Mouse (Mus musculus): ENCODE measurements around the gene Fadd. TPM values are rescaled to one million over a fixed set of nuclear protein-coding genes. Genes with fewer than 3 reads are reported as not detected.
A peak's percentile ranks its signal among the peaks of the same experiment; 100 is the strongest.

The Fadd gene
- polyA plus RNA-seq (2015; fragmentation: Nextera tagmentation; extraction: Ambion mirVana): 7.8 and 8.9 TPM in 2 replicates

- H3K4me3 ChIP-seq (ENCODE audit: low read depth, low read length): peak within 1 kb of the TSS; percentile 70
- H3K27me3 ChIP-seq (ENCODE audit: control insufficient read depth, insufficient read depth, low read length): no peaks in the 10 kb centered on the region
- H3K9ac ChIP-seq (ENCODE audit: low read length): peak within 1 kb of the TSS; percentile 78
- H3K4me1 ChIP-seq (replicated peaks; ENCODE audit: control insufficient read depth, insufficient read depth): 0 out of 2 replicates have a peak, but pooled peaks cover 5% of the 10 kb centered on the region
- ATAC-seq (ENCODE audit: low FRiP score, low TSS enrichment) (peak; percentile 85), DNase-seq (ENCODE audit: low spot score) (peak; percentile 94)
- WGBS: under 1% methylated on average over 34 of the region's 34 CpGs
- H3K4me2 ChIP-seq (replicated peaks; ENCODE audit: low read depth): peak within 1 kb of the TSS; percentile 82
- peak within 1 kb of the TSS; percentile 87 for H3K27ac ChIP-seq (replicated peaks)
- no peaks in the 10 kb centered on the region for H3K9me3 ChIP-seq (ENCODE audit: control insufficient read depth, low read length)
- peaks cover 6% of the 10 kb centered on the region; the same call in 1 of the 2 replicates for H3K36me3 ChIP-seq (ENCODE audit: control insufficient read depth, insufficient read depth, low read length)
- TF ChIP-seq EP300 (optimal IDR thresholded peaks at IDR 0.05) (peak; percentile 87), CTCF (IDR thresholded peaks at IDR 0.05; ENCODE audit: low read depth) (no peak)
Measured at GRCm38 (mm10) chr7:144582284-144582980, at the start of gene Fadd. TSS of gene Fadd (minus strand) at chr7:144582463.

DNA sequence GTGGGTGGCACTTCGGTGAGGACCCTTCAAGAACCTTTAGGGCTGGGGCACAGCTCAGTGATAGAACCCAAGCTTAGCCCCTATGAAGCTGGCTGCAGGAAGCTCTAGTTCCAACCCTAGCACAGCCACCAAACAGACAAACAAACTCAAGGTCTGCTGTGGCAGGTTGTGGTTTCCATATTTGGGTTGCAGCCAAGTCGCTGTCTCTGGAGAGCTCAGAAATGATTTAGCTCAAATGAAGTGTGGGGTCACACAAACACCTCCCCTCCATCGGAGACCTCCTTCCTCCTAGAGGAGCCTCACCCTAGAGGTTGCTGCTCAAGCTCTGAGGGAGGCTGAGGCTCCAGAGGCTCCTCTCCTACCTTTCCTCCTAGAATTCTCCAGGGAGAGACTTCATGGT, 48.4 kb upstream of the Fadd start:
- ATAC-seq (ENCODE audit: low FRiP score, low TSS enrichment) (peak; percentile 41; the same call in 1 of the 2 replicates), DNase-seq (ENCODE audit: low spot score) (no peak)
- Histone ChIP-seq H3K4me2 (replicated peaks; ENCODE audit: low read depth) (no peak overlapping the region), H3K9me3 (ENCODE audit: control insufficient read depth, low read length) (no peaks in the 10 kb centered on the region), H3K27ac (replicated peaks) (no peak overlapping the region), H3K4me3 (ENCODE audit: low read depth, low read length) (no peak overlapping the region), H3K9ac (ENCODE audit: low read length) (no peak overlapping the region), H3K4me1 (replicated peaks; ENCODE audit: control insufficient read depth, insufficient read depth) (peaks cover 2% of the 10 kb centered on the region; the same call in 1 of the 2 replicates), H3K27me3 (ENCODE audit: control insufficient read depth, insufficient read depth, low read length) (no peaks in the 10 kb centered on the region), H3K36me3 (ENCODE audit: control insufficient read depth, insufficient read depth, low read length) (peaks cover 6% of the 10 kb centered on the region; the same call in 1 of the 2 replicates)
- WGBS: 48% methylated on average over 3 of the region's 3 CpGs
- TF ChIP-seq EP300 (optimal IDR thresholded peaks at IDR 0.05) (no peak), CTCF (IDR thresholded peaks at IDR 0.05; ENCODE audit: low read depth) (no peak)

GRCm38 (mm10) chr7:144628334-144628915, 46.2 kb upstream of the Fadd start:
- no peak for TF ChIP-seq EP300 (optimal IDR thresholded peaks at IDR 0.05)
- TF ChIP-seq CTCF (IDR thresholded peaks at IDR 0.05; ENCODE audit: low read depth): no peak
- 30% methylated on average over 3 of the region's 3 CpGs for WGBS
- no peak for DNase-seq (ENCODE audit: low spot score)
- peaks cover 6% of the 10 kb centered on the region; the same call in 1 of the 2 replicates for H3K36me3 ChIP-seq (ENCODE audit: control insufficient read depth, insufficient read depth, low read length)
- H3K9ac ChIP-seq (ENCODE audit: low read length): no peak overlapping the region
- ATAC-seq (ENCODE audit: low FRiP score, low TSS enrichment): no peak
- H3K9me3 ChIP-seq (ENCODE audit: control insufficient read depth, low read length): no peaks in the 10 kb centered on the region
- no peak overlapping the region for H3K27ac ChIP-seq (replicated peaks)
- H3K27me3 ChIP-seq (ENCODE audit: control insufficient read depth, insufficient read depth, low read length): no peaks in the 10 kb centered on the region
- H3K4me3 ChIP-seq (ENCODE audit: low read depth, low read length): no peak overlapping the region
- no peak overlapping the region for H3K4me2 ChIP-seq (replicated peaks; ENCODE audit: low read depth)
- H3K4me1 ChIP-seq (replicated peaks; ENCODE audit: control insufficient read depth, insufficient read depth): peaks cover 2% of the 10 kb centered on the region; the same call in 1 of the 2 replicates

DNA sequence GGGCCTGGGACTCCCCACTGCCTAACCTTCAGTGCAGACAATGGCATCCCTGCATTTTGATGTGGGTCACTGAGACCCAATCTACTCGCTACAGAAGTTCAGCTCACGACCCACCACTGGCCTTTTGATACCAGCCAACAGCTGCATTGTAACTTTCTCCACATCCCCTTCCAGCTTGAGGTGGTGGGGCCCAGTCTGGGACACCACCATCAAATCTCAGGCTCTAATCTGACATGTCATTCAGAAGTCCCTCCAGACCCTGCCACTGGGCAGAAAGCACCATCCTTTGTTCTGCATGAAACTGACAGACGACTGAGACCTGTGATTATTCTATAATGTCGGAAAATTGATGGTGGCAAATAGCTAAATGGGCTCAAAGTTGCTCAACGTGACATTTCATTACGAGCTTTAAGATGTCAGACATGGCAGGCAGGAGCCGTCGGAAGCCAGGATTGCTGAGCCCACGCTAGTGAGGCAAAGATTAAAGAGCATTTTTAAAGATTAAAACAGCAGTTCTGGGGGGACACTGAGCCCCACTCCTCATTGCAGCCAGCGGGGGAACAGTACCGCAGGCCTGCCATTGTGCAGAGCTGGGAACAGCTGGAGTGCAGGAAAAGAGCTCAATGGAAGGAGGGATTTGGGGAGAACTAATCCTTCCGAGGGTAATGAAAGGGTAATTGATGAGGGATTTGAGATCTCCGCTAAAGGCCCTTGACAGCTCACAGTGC, 45.5 kb upstream of the Fadd start:
- H3K27me3 ChIP-seq (ENCODE audit: control insufficient read depth, insufficient read depth, low read length): no peaks in the 10 kb centered on the region
- 46% methylated on average over 13 of the region's 13 CpGs for WGBS
- ATAC-seq (ENCODE audit: low FRiP score, low TSS enrichment) (no peak), DNase-seq (ENCODE audit: low spot score) (no peak)
- TF ChIP-seq EP300 (optimal IDR thresholded peaks at IDR 0.05) (no peak), CTCF (IDR thresholded peaks at IDR 0.05; ENCODE audit: low read depth) (no peak)
- no peak overlapping the region for H3K4me2 ChIP-seq (replicated peaks; ENCODE audit: low read depth)
- H3K27ac ChIP-seq (replicated peaks): no peak overlapping the region
- no peaks in the 10 kb centered on the region for H3K9me3 ChIP-seq (ENCODE audit: control insufficient read depth, low read length)
- H3K9ac ChIP-seq (ENCODE audit: low read length): no peak overlapping the region
- peaks cover 2% of the 10 kb centered on the region; the same call in 1 of the 2 replicates for H3K4me1 ChIP-seq (replicated peaks; ENCODE audit: control insufficient read depth, insufficient read depth)
- peaks cover 6% of the 10 kb centered on the region; the same call in 1 of the 2 replicates for H3K36me3 ChIP-seq (ENCODE audit: control insufficient read depth, insufficient read depth, low read length)
- H3K4me3 ChIP-seq (ENCODE audit: low read depth, low read length): no peak overlapping the region

DNA sequence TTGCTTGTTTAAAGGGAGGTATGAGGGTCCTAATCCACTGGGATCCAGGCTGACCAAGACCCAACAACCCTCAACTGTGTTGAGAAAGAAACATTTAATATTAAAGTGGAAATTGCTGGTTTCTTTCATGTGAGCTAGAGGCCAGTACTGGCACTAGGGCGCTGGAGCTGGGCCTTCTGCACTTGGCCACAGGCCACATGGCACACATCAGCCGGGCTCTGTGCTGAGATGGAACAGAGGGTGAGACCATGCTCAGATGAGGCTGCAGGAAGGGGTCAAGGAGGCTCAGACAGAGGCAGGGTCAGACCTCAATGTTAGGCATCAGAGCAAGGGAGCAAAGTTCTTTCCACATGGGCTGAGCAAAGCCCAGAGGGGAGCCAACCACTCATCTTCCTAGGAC, 43.8 kb upstream of the Fadd start:
- Histone ChIP-seq H3K27me3 (ENCODE audit: control insufficient read depth, insufficient read depth, low read length) (no peaks in the 10 kb centered on the region), H3K9ac (ENCODE audit: low read length) (no peak overlapping the region), H3K9me3 (ENCODE audit: control insufficient read depth, low read length) (no peaks in the 10 kb centered on the region), H3K36me3 (ENCODE audit: control insufficient read depth, insufficient read depth, low read length) (peaks cover 6% of the 10 kb centered on the region; the same call in 1 of the 2 replicates), H3K4me2 (replicated peaks; ENCODE audit: low read depth) (no peak overlapping the region), H3K4me3 (ENCODE audit: low read depth, low read length) (no peak overlapping the region), H3K4me1 (replicated peaks; ENCODE audit: control insufficient read depth, insufficient read depth) (peaks cover 2% of the 10 kb centered on the region; the same call in 1 of the 2 replicates), H3K27ac (replicated peaks) (no peak overlapping the region)
- TF ChIP-seq EP300 (optimal IDR thresholded peaks at IDR 0.05) (no peak), CTCF (IDR thresholded peaks at IDR 0.05; ENCODE audit: low read depth) (no peak)
- 75% methylated on average over 2 of the region's 2 CpGs for WGBS
- no peak for DNase-seq (ENCODE audit: low spot score)
- ATAC-seq (ENCODE audit: low FRiP score, low TSS enrichment): no peak
